Mouse (Mus musculus) liver, adult 2 months (tissue): ENCODE measurements around the gene Adamtsl1.

Experiments used
- CTCF ChIP-seq: fragments of 200-500 bp; IDR thresholded peaks from 2 replicates; pipeline ENCODE4 v1.5.1; 2011; ENCODE audit warnings: low read depth, low read length, control low read depth
- POLR2A ChIP-seq: fragments of 200-500 bp; IDR thresholded peaks from 2 replicates; pipeline ENCODE4 v1.6.1; 2011; ENCODE audit warnings: low read length, control low read depth; ENCODE audit not compliant: insufficient read depth; ENCODE audit errors: extremely low read depth

- TF ChIP-seq CTCF (no peak), POLR2A (no peak)
Measured at GRCm38 (mm10) chr4:86171461-86171860, 657.5 kb downstream of the Adamtsl1 start.
